Mouse (Mus musculus) layer of hippocampus, postnatal 14 days (tissue): Measurements from ENCODE around the gene Hoxa5. TPM values are rescaled to one million over a fixed set of nuclear protein-coding genes. Genes with fewer than 3 reads are reported as not detected.

Experiments
- DNase-seq, 2 experiments: peaks; one replicate each; pipeline ENCODE4 v3.0.0; 2021 to 2022; ENCODE audit warnings: low spot score in 2 of 2, mixed read lengths in 1 of 2
- long read RNA-seq, 2 experiments: library from polyadenylated mRNA; stranded (forward); transcript quantifications; one replicate each; pipeline ENCODE4 v2.0.0; 2021
- total RNA-seq, 2 experiments: library from RNA; stranded (reverse); gene quantifications; 2 replicates each; pipeline ENCODE4 v1.2.3; 2021

Hoxa5 gene
- not detected for total RNA-seq
- long read RNA-seq, experiment 1, result 0 reads
- long read RNA-seq, experiment 2, result 0 reads

DNA sequence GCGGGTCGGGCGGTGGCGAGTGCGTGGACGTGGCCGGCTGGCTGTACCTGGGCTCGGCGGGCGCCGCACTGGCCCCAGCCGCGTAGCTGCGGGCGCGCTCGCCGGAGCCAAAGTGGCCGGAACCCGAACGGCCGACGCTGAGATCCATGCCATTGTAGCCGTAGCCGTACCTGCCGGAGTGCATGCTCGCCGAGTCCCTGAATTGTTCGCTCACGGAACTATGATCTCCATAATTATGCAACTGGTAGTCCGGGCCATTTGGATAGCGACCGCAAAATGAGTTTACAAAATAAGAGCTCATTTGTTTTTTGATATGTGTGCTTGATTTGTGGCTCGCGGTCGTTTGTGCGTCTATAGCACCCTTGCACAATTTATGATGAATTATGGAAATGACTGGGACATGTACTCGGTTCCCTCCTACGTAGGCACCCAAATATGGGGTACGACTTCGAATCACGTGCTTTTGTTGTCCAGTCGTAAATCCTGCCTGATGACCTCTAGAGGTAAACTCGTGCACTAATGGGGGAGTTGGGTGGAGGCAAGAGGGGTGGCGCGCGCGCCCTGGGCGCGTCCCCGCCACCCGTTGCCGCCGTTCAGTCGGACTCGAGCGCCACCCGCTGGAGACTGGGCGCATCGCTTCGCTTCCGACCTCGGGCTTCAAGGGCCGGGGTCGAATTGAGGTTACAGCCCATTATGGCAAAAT lies at the start of gene Hoxa5:
Gene Hoxa5, minus strand, starts transcription at position 538 of the 703 bp plus-strand sequence.
- DNase-seq, result no peak

GRCm38 (mm10) chr6:52253511-52254500 lies 49.4 kb upstream of the Hoxa5 start:
- no peak for DNase-seq

GRCm38 (mm10) chr6:52252775-52253376 lies 48.5 kb upstream of the Hoxa5 start:
- DNase-seq, result no peak

DNA sequence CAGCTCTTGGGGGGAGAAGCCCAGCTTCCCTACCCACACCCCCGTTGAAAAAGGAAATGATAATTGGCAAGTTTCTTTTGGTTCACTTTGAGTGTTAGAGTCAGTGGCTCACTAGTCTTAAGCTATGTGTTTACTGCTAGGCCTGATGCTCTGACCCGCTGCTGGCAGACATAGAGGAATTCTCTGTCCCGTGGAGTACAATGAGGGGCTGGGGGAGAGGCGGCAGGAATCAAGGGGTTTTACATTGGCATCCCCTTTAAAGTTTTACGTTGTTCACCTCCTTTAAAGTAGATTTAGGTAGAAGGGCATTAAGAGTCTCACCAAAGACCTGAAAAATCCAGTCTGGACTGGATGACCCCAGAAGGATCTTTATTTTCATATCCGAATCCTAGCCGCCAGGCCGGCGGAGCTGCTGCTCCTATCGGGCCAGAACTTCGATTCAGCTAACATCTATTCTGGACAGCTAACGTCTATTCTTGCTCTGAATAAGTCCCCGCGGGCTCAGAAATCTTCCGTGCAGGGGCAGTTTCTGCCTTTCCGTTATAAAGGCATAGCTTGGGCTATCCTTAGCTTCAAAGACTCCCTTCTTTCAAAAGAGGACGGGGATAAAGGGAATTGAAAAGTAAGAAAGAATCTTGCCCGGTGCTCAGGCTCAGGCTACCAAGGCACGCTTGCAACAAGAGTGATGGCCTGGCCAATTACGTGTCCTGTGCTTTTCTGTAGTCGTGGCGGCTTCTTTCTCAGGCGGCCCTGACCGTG lies 47.8 kb upstream of the Hoxa5 start:
- DNase-seq, result no peak

DNA sequence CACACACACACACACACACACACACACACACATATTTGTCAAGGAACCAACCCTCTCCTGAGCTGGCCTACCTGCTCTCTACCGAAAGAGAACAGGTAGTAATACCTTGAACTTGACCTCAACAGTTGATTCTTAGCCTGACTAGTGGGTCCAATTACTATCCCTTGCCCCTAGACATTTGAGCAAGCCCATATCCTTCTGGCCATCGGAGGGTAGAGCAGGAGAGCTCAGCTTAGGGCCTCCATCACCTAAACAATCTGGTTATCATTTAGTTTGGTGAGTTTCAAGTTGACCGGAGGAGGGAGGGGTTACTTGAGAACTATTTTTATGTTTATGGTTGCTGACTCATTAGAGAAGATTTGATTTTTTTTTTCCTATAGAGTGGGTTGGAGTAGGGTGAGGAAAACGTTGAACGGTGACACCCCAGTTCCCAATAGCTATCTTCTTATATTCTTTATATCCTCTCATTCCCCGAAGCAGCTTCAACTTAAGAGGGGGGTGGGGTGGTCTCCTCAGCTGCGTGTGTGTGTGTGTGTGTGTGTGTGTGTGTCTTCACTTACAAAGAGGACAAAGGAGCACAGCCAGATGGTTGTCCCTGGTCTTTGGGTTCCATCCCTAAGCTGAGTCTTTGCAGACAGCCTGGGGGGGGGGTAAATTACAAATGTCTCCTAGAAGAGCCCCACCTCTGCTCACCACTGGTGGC lies 46.9 kb upstream of the Hoxa5 start:
- no peak for DNase-seq

GRCm38 (mm10) chr6:52249826-52250225 lies 45.4 kb upstream of the Hoxa5 start:
- no peak for DNase-seq

DNA sequence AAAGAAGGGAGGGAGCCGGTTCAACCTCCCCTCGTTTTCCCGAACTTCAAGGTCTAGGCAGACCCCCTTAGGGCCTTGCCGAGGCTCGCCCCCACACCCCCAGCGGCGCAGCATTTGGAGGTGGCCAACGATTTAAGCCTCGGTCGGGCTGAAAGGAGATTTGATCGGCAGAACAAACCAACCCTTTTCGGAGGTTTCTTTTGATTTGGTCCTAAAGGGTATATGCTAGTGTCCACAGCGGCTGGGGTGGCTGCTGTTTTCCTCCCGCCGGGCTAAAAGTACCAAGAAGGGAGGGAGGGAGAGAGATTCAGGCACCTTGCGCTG lies 45.0 kb upstream of the Hoxa5 start:
- no peak for DNase-seq

DNA sequence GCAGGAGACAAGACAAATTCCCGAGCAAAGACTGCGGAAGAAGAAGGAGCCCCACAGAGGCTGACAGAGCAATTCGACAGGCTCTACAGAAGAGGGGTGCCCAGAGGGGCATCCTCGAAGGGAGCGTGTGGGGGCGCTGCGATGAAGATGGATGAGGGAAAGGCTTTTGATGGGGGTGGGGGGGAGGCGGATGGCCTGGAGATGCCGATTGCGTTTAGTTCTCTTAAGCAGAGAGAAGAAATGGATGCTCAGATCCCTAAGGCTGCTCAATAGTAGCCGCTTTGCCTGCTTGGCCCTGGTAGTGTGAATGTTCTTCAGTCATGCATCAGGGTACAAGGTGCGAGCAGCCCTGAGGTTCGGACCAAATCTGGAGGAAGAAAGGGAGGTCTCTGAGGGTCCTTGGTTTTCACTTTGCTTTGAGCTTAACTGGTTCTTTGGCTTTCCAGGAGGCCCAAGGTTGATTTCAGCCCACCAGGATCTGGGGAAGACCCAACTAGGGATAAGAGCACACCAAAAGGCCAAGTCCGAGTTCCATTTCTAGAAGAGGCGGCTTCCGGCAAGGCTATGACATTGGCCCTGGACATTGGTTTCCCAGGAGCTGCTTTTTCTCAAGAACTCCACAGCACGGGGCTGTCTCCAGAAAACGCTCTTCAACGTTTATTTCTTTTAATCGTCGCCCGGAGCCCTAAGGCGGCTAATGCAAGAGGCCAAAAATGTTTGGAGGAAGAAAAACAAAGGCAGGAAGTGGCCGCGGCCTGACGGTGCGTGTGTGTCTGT lies 44.4 kb upstream of the Hoxa5 start:
- DNase-seq, result no peak

GRCm38 (mm10) chr6:52247766-52248637 lies 43.6 kb upstream of the Hoxa5 start:
- no peak for DNase-seq

DNA sequence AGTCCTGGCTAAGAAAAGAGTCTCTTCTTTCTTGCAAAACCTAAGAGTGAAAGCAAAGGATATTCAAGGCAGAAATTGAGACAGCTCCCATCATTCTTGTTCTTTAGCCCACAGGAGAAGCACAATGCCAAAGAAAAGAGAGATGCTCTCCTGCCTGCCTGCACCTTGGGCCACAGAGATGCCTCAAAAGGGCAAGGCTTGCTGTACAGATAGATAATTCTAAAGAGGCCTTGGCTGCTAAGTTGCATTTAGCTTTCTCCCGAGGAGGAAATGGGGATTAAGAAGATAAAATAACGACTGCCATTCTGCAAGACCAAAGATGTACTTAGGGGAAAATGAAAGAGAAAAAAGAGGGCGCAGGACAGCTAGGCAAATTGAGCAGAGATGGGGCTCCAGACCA lies 42.5 kb upstream of the Hoxa5 start:
- no peak for DNase-seq

DNA sequence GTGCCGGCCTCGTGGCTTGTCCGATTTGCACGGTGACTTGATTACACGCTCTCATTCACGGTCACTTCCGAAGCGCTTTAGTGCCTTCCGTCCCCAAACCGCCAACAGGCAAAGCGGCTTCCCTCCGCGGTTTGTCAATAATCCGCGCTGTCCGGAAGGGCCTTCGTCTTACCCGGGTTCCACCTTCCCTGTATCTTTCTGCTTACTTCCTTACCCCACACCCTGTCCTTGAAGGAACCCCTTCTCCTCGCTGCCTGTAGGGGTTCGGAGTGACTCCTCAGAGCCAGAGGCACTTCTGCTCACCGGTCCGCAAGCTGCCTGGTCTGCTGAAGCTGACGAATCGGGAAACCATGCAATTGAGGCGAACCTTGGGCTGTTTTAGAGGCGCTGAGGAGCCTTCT lies 42.0 kb upstream of the Hoxa5 start:
- DNase-seq, result no peak

DNA sequence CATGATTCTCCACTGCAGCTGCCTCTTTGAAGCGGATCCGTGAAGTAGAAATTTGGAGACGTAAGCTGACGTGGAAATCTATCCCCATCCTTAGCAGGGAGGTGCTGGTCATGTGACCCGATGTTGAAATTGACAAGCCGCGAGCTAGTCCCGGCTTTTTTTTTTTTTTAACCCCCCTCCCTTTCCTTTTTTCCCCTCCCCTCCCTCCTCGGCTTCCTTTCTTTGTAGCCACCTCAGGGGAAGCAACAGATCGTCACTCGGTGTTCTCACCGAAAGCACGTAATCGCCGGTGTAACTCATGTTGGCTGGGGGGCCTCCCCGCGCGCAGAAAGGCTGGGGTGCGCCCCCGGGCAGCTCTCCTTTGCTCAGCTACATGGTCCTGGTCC lies 41.4 kb upstream of the Hoxa5 start, which contains the start of gene Hoxa11:
Gene Hoxa11, minus strand, starts transcription at position 54 of the 386 bp plus-strand sequence.
- no peak for DNase-seq

DNA sequence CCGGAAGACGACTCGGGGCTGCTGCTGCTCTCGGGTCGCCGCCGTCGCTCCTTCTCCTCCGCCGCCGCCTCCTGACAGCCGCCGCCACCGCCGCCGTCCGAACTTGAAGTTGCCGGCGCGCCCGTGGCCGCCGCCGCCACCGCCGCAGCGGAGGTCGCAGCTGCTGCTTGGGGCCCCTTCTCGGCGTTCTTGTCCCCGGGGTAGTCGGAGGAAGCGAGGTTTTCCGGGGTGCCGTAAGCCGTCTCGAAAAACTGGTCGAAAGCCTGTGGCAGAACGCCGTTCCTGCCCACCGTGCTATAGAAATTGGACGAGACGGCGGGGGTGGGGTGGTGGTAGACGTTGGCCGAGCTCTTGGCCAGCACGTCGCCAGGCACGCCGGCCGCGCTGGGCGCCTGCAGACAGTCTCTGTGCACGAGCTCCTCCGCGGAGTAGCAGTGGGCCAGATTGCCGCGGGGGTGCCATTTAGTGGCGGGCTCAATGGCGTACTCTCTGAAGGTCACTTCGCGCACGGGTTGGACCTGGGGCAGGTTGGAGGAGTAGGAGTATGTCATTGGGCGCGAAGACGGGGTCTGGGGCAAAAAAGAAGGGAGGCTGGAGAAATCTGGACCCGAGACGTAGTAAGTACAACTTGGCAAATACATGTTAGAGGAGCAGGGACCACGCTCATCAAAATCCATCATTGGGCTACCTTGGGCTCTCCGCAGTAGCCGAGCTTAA lies 40.8 kb upstream of the Hoxa5 start:
- DNase-seq, result no peak

GRCm38 (mm10) chr6:52244471-52245039 lies 40.2 kb upstream of the Hoxa5 start:
- no peak for DNase-seq

- DNase-seq, result no peak
These were observed 39.3 kb upstream of the Hoxa5 start for GRCm38 (mm10) chr6:52243681-52244121.

DNA sequence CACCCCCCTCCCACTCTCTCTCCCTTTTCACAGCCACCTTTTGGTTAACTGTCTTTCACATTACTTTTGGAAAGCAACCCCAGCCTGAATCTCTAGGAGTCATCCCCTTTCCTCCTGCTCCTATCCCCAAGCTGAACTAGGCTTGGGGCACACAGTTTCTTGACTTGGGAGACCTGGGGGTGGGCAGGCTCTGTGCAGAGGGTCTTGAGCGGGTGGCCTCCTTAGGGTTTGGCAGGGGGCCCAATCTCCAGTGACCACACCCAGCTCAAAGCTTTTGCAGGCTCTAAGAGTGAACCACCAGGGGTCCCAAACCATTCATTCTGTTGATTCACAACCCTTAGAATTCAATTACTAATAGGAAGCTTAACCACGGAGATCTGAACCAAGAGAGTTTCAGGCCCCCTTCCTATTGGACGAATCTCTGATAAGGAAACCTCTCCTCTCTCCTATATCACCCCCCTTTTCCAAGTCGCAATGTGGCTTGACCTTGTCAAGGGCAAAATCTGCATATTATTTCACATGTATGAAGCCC lies 38.5 kb upstream of the Hoxa5 start:
- DNase-seq, result no peak

- DNase-seq, result no peak
These were observed 36.7 kb upstream of the Hoxa5 start for GRCm38 (mm10) chr6:52241001-52241621.
